Mouse (Mus musculus): ENCODE measurements around the gene Crebl2.

GRCm38 (mm10) chr6:134903368-134903767 lies 73.4 kb downstream of the Crebl2 start:
- no peak for TF ChIP-seq POLR2A (IDR thresholded peaks at IDR 0.05; ENCODE audit: low read depth, low read length)
- TF ChIP-seq CTCF (IDR thresholded peaks at IDR 0.05; ENCODE audit: extremely low read depth, insufficient read length, insufficient replicate concordance, low read depth, low read length): no peak
